In the genomic region with DNA sequence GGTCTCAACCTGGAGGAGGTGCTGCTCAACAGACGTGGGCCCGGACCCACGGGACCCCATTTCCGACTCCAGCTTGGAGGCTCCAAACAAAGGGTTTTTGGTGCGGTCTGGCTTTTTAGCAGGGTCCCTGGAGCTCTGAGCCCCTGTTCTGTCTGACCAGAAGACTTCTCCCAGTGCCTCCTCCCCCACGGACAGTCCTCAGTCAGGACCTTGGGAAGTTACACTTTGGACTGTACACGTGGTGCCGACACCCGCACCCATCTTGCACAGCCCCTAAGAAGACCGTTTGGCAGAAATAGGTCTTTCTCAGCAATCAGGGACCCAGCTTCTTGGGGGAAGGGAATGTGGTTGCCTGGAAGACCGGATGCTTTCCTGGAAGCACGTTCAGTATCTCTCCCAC, we compare ENCODE assay signal across 16 mouse cellular contexts. TPM values are rescaled to one million over a fixed set of nuclear protein-coding genes. Genes with fewer than 3 reads are reported as not detected.
"Had no signal": no experiment of that assay in that cellular context is flagged by ENCODE, and none has a peak within 500 bp of the region (broad histone marks: within the 10 kb centered on the region; RNA-seq: fewer than 3 reads in every experiment).

A gene (minus strand): TSS at position 181 of the 400 bp plus-strand sequence.

- H3K4me1 ChIP-seq: limb, embryonic 10.5 days; neural tube, embryonic 13.5 days; stomach, embryonic 15.5 days had no signal

- H3K27me3 ChIP-seq: liver, embryonic 15.5 days; neural tube, embryonic 13.5 days; stomach, embryonic 15.5 days had no signal

- H3K4me3 ChIP-seq: limb, embryonic 10.5 days; liver, embryonic 15.5 days; megakaryocyte, embryonic 14.5 days; neural tube, embryonic 13.5 days; stomach, embryonic 15.5 days had no signal

- ATAC-seq: hindbrain, embryonic 16.5 days; midbrain, embryonic 16.5 days had no signal

- H3K9ac ChIP-seq: liver, embryonic 15.5 days; lung, embryonic 14.5 days; neural tube, embryonic 13.5 days; stomach, embryonic 15.5 days had no signal

- H3K9me3 ChIP-seq: limb, embryonic 10.5 days; liver, embryonic 15.5 days; neural tube, embryonic 13.5 days; stomach, embryonic 15.5 days had no signal

- H3K27ac ChIP-seq: limb, embryonic 10.5 days; liver, embryonic 15.5 days; macrophage; neural tube, embryonic 13.5 days; stomach, embryonic 15.5 days had no signal

- DNase-seq: lung, embryonic 14.5 days; lung, postnatal 14 days; right cerebral cortex, postnatal 14 days; thymus, adult 2 months; thymus, postnatal 36 days had no signal

- H3K36me3 ChIP-seq: limb, embryonic 10.5 days; liver, embryonic 15.5 days; neural tube, embryonic 13.5 days; stomach, embryonic 15.5 days had no signal

- H3K4me2 ChIP-seq: liver, embryonic 11.5 days; liver, embryonic 15.5 days; lung, embryonic 14.5 days; midbrain, embryonic 11.5 days; neural tube, embryonic 13.5 days; stomach, embryonic 15.5 days had no signal

RNA-seq across cellular contexts. Expression of the gene that starts here (rescaled TPM):
- polyA plus RNA-seq: hindbrain, embryonic 16.5 days; intestine, embryonic 14.5 days; midbrain, embryonic 11.5 days; midbrain, embryonic 16.5 days; neural tube, embryonic 13.5 days had no signal
